In genomic region chr4:119294415-119295133, GRCm38 (mm10) we compare ENCODE assay signal across 7 mouse cellular contexts. TPM values are rescaled to one million over a fixed set of nuclear protein-coding genes. Genes with fewer than 3 reads are reported as not detected.
DNase-seq lines count a peak whose midpoint lies in the region; ATAC-seq lines count a peak whose summit lies in the region.

Ybx1 (minus strand) TSS chr4:119294604.

- H3K36me3 ChIP-seq in embryonic facial prominence, embryonic 12.5 days, result peaks cover 5% of the 10 kb centered on the region; the same call in 1 of the 2 replicates
- H3K36me3 ChIP-seq in limb, embryonic 11.5 days (ENCODE audit: control insufficient read depth, insufficient read depth, low read length), result no peaks in the 10 kb centered on the region
- H3K36me3 ChIP-seq in midbrain, embryonic 14.5 days (ENCODE audit: control insufficient read depth, insufficient read depth, low read length), result peaks cover 6% of the 10 kb centered on the region; the same call in 1 of the 2 replicates

- peak within 1 kb of the TSS; percentile 98 for H3K4me3 ChIP-seq in embryonic facial prominence, embryonic 12.5 days
- H3K4me3 ChIP-seq in limb, embryonic 11.5 days (ENCODE audit: low read depth, low read length), result peak within 1 kb of the TSS; percentile 77
- peak within 1 kb of the TSS; percentile 93 for H3K4me3 ChIP-seq in midbrain, embryonic 14.5 days (replicated peaks; ENCODE audit: low read depth, low read length)

- peak within 1 kb of the TSS; percentile 86 for H3K4me2 ChIP-seq in embryonic facial prominence, embryonic 12.5 days (replicated peaks)
- H3K4me2 ChIP-seq in limb, embryonic 11.5 days (ENCODE audit: low read depth, severe bottlenecking), result peak within 1 kb of the TSS; percentile 73
- H3K4me2 ChIP-seq in midbrain, embryonic 14.5 days (ENCODE audit: low read length), result peak within 1 kb of the TSS; percentile 72

- peak; percentile 100 for DNase-seq in adrenal gland, postnatal 25 days
- peak; percentile 100 for DNase-seq in heart, adult 11 months
- DNase-seq in kidney, adult 18-20 months, result peak; percentile 100
- DNase-seq in limb, embryonic 11.5 days (ENCODE audit: low spot score), result peak; percentile 99
- DNase-seq in midbrain, embryonic 14.5 days, result peak; percentile 99
- peak; percentile 98 to 99 for DNase-seq in spleen, adult 18-20 months

- peak; percentile 98 for ATAC-seq in embryonic facial prominence, embryonic 12.5 days (ENCODE audit: insufficient number of reproducible peaks, insufficient read depth, low FRiP score, low TSS enrichment)
- peak; percentile 99 for ATAC-seq in limb, embryonic 11.5 days (ENCODE audit: insufficient number of reproducible peaks, low FRiP score, low TSS enrichment, low read depth)
- ATAC-seq in midbrain, embryonic 14.5 days (ENCODE audit: low FRiP score, low TSS enrichment), result peak; percentile 99

- H3K9me3 ChIP-seq in embryonic facial prominence, embryonic 12.5 days, result no peaks in the 10 kb centered on the region
- no peaks in the 10 kb centered on the region for H3K9me3 ChIP-seq in limb, embryonic 11.5 days (ENCODE audit: control insufficient read depth, low read length)
- H3K9me3 ChIP-seq in midbrain, embryonic 14.5 days (ENCODE audit: control insufficient read depth, low read length), result no peaks in the 10 kb centered on the region

- peak within 1 kb of the TSS; percentile 92 for H3K27ac ChIP-seq in embryonic facial prominence, embryonic 12.5 days
- peak within 1 kb of the TSS; percentile 75 for H3K27ac ChIP-seq in limb, embryonic 11.5 days (replicated peaks; ENCODE audit: low read depth, low read length)
- H3K27ac ChIP-seq in midbrain, embryonic 14.5 days (replicated peaks; ENCODE audit: low read depth, low read length), result peak within 1 kb of the TSS; percentile 93

- H3K4me1 ChIP-seq in embryonic facial prominence, embryonic 12.5 days, result peaks cover 19% of the 10 kb centered on the region
- H3K4me1 ChIP-seq in limb, embryonic 11.5 days (ENCODE audit: control insufficient read depth, insufficient read depth, low read length), result 0 out of 2 replicates have a peak, but pooled peaks cover 2% of the 10 kb centered on the region
- H3K4me1 ChIP-seq in midbrain, embryonic 14.5 days (ENCODE audit: control insufficient read depth, insufficient read depth, low read length), result peaks cover 17% of the 10 kb centered on the region

- under 1% methylated on average over 61 of the region's 61 CpGs for WGBS in embryonic facial prominence, embryonic 12.5 days
- 2% methylated on average over 55 of the region's 61 CpGs for WGBS in limb, embryonic 11.5 days
- WGBS in midbrain, embryonic 14.5 days, result under 1% methylated on average over 61 of the region's 61 CpGs

- H3K9ac ChIP-seq in embryonic facial prominence, embryonic 12.5 days, result peak within 1 kb of the TSS; percentile 97
- H3K9ac ChIP-seq in limb, embryonic 11.5 days (ENCODE audit: low read length), result peak within 1 kb of the TSS; percentile 95
- peak within 1 kb of the TSS; percentile 85 for H3K9ac ChIP-seq in midbrain, embryonic 14.5 days (replicated peaks; ENCODE audit: low read length)

- H3K27me3 ChIP-seq in embryonic facial prominence, embryonic 12.5 days, result no peaks in the 10 kb centered on the region
- no peaks in the 10 kb centered on the region for H3K27me3 ChIP-seq in limb, embryonic 11.5 days (ENCODE audit: control insufficient read depth, insufficient read depth, low read length)
- H3K27me3 ChIP-seq in midbrain, embryonic 14.5 days (ENCODE audit: control insufficient read depth, insufficient read depth, low read length), result no peaks in the 10 kb centered on the region

RNA-seq across cellular contexts. Expression of gene Ybx1, which starts in this region (rescaled TPM):
- 585 and 731 TPM in 2 replicates for total RNA-seq in adrenal gland, postnatal 25 days (2021)
- 1,059 and 1,113 TPM in 2 replicates for polyA plus RNA-seq in embryonic facial prominence, embryonic 12.5 days (2016; fragmentation: Nextera tagmentation; extraction: Ambion mirVana)
- 1,145 and 1,200 TPM in 2 replicates for polyA plus RNA-seq in limb, embryonic 11.5 days (2014; fragmentation: Nextera tagmentation; extraction: Ambion mirVana)
- polyA plus RNA-seq in midbrain, embryonic 14.5 days (2014; fragmentation: Nextera tagmentation; extraction: Ambion mirVana), result 990 and 1,028 TPM in 2 replicates

Comparison
In these comparisons a context has a peak if more than half of its experiments do, and no peak if none do; other contexts are left out.
1. Peak in every context shown above with its lines: DNase-seq, ATAC-seq, H3K4me3 ChIP-seq and H3K27ac ChIP-seq.